Mouse (Mus musculus) liver, embryonic 14.5 days (tissue): ENCODE results near the gene Nxnl1. TPM values are rescaled to one million over a fixed set of nuclear protein-coding genes. Genes with fewer than 3 reads are reported as not detected.
A peak's percentile ranks its signal among the peaks of the same experiment; 100 is the strongest.

Experiments used
- ATAC-seq: fragments of 200-750 bp; cut with Nextera tagmentation; 2 replicates; pipeline ENCODE4 v1.8.0; 2017; ENCODE audit warnings: moderate number of reproducible peaks, mild to moderate bottlenecking, moderate library complexity; ENCODE audit not compliant: insufficient read depth
- DNase-seq, 3 experiments: peaks; one replicate each; pipeline ENCODE4 v3.0.0-alpha.2; 2012 to 2013; ENCODE audit warnings: low read depth in 3 of 3, low spot score in 3 of 3
- H3K27ac ChIP-seq: fragments of 300-500 bp; sonication (generic); 2 replicates; pipeline ENCODE4 v1.5.1; 2014; ENCODE audit warnings: moderate library complexity, mild to moderate bottlenecking, control low read depth, inconsistent platforms
- H3K27me3 ChIP-seq: fragments of 300-500 bp; sonication (generic); 2 replicates; pipeline ENCODE4 v1.6.1; 2014; ENCODE audit warnings: mild to moderate bottlenecking, low read length, moderate library complexity; ENCODE audit not compliant: control insufficient read depth, insufficient read depth
- H3K36me3 ChIP-seq: fragments of 300-500 bp; sonication (generic); replicated peaks from 2 replicates; pipeline ENCODE4 v1.6.1; 2014; ENCODE audit warnings: low read depth; ENCODE audit not compliant: control insufficient read depth, insufficient read depth
- H3K4me1 ChIP-seq, 2 experiments: fragments of 200-500 bp in 1 of 2; fragments of 300-500 bp in 1 of 2; sonication (generic) in 1 of 2; replicated peaks; 2 replicates each; pipeline ENCODE4 v1.6.1; 2012 to 2014; ENCODE audit warnings: antibody characterized with exemption in 1 of 2, inconsistent platforms in 1 of 2, low read length in 1 of 2; ENCODE audit not compliant: control insufficient read depth in 2 of 2, insufficient read depth in 2 of 2
- H3K4me2 ChIP-seq: fragments of 300-500 bp; sonication (generic); 2 replicates; pipeline ENCODE4 v1.6.1; 2014; ENCODE audit warnings: low read depth, mild to moderate bottlenecking, control low read depth, moderate library complexity
- H3K4me3 ChIP-seq, 2 experiments: fragments of 200-500 bp in 1 of 2; fragments of 300-500 bp in 1 of 2; sonication (generic) in 1 of 2; 2 replicates each; pipeline ENCODE4 v1.5.1; 2012 to 2014; ENCODE audit warnings: low read depth in 2 of 2, low read length in 2 of 2, mild to moderate bottlenecking in 2 of 2, control low read depth in 1 of 2, inconsistent platforms in 1 of 2, moderate library complexity in 1 of 2; ENCODE audit not compliant: insufficient read depth in 1 of 2
- H3K9ac ChIP-seq: fragments of 300-500 bp; sonication (generic); replicated peaks from 2 replicates; pipeline ENCODE4 v1.6.1; 2014; ENCODE audit warnings: mild to moderate bottlenecking, control low read depth, moderate library complexity
- H3K9me3 ChIP-seq: fragments of 300-500 bp; sonication (generic); 2 replicates; pipeline ENCODE4 v1.6.1; 2016; ENCODE audit warnings: low read length, mixed read lengths; ENCODE audit not compliant: control insufficient read depth
- CTCF ChIP-seq: IDR thresholded peaks from 2 replicates; pipeline ENCODE4 v1.5.1; 2016; ENCODE audit warnings: antibody characterized with exemption, low read depth, control low read depth
- EP300 ChIP-seq: IDR thresholded peaks from 2 replicates; pipeline ENCODE4 v1.6.1; 2016; ENCODE audit warnings: antibody characterized with exemption, low read depth
- WGBS: fragments of 180-500 bp; shearing (Covaris S2); extraction: QIAGEN DNeasy Blood & Tissue Kit; methylation state at CpG from one replicate; pipeline ENCODE4 v1.1.7; 2014; ENCODE audit not compliant: insufficient replicate concordance; 5-methylcytosine and 5-hydroxymethylcytosine counted together
- polyA plus RNA-seq, 2 experiments: library from polyadenylated mRNA; depleted of rRNA in 1 of 2; stranded (reverse) in 1 of 2; unstranded in 1 of 2; fragments of >200 nt; fragmentation: Nextera tagmentation in 1 of 2; extraction: Ambion mirVana in 1 of 2; gene quantifications; 2 replicates each; pipeline versions ENCODE4 v1.2.1 to v1.2.3; 2012 to 2014

Nxnl1 gene
- polyA plus RNA-seq, 2 experiments: 0.06 TPM; not detected in 1

- DNase-seq: no peak
- TF ChIP-seq EP300 (no peak), CTCF (no peak)
- H3K4me3 ChIP-seq: no peak overlapping the region
These were observed 37.9 kb downstream of the Nxnl1 start for GRCm38 (mm10) chr8:71528362-71529073.

DNA sequence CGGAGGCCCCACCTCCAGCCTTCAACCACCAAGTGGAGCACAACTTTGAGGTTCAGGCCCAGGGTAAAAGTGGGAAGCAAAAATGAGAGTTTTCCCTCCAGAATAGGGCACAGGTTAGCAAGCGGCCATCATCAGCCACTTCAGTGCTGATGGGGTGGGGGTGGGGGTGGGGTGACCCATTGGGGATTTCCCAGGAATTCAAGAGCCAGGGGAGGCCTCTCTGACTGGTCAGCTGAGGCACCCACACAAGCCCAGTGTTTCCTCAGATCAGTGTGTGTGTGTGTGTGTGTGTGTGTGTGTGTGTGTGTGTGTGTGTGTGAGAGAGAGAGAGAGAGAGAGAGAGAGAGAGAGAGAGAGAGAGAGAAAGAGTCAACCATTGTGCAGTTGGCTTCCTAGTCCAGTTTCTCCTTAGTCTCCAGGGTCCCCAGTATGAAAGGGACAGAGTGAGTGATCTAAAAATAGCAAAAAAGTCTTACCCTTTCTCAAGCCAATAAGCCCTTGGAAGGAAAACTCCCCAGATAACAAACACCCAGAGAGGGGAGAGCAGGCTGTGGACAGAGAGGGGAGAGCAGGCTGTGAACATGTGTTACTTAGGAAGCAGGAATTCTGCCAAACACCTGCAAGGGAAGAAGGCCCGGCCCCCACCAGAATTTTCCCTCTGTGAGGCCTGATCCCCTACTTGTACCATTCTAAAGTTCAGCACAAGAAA, 39.1 kb downstream of the Nxnl1 start:
- no peak overlapping the region for H3K4me2 ChIP-seq
- H3K9ac ChIP-seq: no peak overlapping the region
- no peak overlapping the region for H3K4me3 ChIP-seq
- TF ChIP-seq EP300 (no peak), CTCF (no peak)
- peaks cover 15% of the 10 kb centered on the region for H3K27me3 ChIP-seq
- 38% methylated on average over 3 of the region's 3 CpGs for WGBS
- no peaks in the 10 kb centered on the region for H3K36me3 ChIP-seq
- peaks cover 0 to 5% of the 10 kb centered on the region in 2 experiments; a peak in 2 of 4 replicates for H3K4me1 ChIP-seq
- no peak overlapping the region for H3K27ac ChIP-seq
- ATAC-seq: no peak
- no peaks in the 10 kb centered on the region for H3K9me3 ChIP-seq
- no peak for DNase-seq

More at GRCm38 (mm10) chr8:71528362-71529073, 37.9 kb downstream of the Nxnl1 start:
- peak; percentile 31; the same call in 1 of the 2 replicates for ATAC-seq
- Histone ChIP-seq H3K27me3 (peaks cover 15% of the 10 kb centered on the region), H3K36me3 (no peaks in the 10 kb centered on the region), H3K9me3 (no peaks in the 10 kb centered on the region), H3K4me1 (peaks cover 0 to 5% of the 10 kb centered on the region in 2 experiments; a peak in 2 of 4 replicates), H3K27ac (no peak overlapping the region), H3K9ac (no peak overlapping the region), H3K4me2 (no peak overlapping the region)
- 18% methylated on average over 11 of the region's 11 CpGs for WGBS

DNA sequence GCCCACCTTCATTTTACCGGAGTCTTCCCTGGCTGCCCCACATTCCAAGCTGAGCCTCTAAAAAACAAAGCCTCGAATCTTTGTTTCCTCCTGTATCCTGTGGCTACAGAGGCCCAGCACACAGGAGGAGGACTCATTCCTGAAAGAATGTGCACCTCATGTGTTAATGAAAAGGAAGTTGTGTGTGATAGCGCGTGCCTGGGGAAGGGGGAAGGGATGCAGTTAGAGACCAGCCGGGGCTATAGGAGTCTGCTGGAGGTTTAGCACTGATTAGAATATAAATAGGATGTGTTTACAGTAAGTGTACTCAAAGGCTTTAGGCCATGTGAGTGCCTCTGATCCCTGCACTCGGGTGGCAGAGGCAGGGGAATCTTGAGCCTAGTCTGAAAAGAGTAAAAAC, 40.1 kb downstream of the Nxnl1 start:
- Histone ChIP-seq H3K4me1 (peaks cover 0 to 5% of the 10 kb centered on the region in 2 experiments; a peak in 2 of 4 replicates), H3K9me3 (no peaks in the 10 kb centered on the region), H3K4me3 (no peak overlapping the region), H3K4me2 (no peak overlapping the region), H3K27me3 (peaks cover 15% of the 10 kb centered on the region), H3K36me3 (no peaks in the 10 kb centered on the region), H3K27ac (no peak overlapping the region), H3K9ac (no peak overlapping the region)
- peak; percentile 27; the same call in 1 of the 2 replicates for ATAC-seq
- no peak for DNase-seq
- WGBS: 10% methylated on average over 6 of the region's 6 CpGs
- no peak for TF ChIP-seq EP300
- TF ChIP-seq CTCF: no peak

DNA sequence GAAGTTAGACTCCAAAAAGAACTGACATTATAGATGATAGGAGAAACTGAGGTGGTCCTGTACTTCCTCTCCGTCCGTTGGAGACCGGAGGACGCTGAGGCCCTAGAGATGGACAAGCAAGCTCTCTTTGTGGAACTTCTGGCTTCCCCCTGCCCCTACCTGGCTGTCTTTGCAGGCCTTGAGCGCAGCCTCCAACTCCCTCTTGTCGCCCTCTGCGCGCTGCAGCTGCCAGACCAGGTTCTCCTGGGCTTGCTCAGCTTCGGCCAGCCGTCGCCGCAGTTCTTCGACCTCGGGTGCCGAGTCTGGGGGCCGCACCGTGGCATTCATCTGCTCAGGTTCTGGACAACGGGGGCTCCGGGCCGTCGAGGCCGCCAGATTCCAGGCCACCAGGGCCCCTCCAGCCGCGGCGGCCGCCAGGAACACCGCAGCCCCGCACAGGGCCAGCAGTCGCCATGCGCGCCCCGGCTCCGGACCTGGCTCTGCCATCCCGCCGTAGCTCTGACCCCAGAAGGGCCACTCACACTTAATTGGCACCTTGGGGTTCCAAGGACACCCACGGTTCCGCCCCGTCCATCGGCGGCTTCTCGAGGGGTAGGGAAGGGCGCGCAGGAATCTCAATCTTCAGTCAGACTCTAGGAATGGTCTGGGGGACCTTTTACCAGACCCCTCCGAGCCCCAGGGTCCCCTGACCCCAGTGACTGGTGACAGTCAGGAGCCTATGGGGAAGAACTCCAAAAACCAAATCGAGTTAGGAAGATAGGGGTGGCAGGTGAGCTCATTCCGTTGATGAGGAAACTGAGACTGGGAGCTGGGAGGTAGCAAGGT, 41.0 kb downstream of the Nxnl1 start, which contains the start of gene Ccdc194:
Gene Ccdc194 (minus strand): TSS at position 486 of the 825 bp plus-strand sequence.
- no peaks in the 10 kb centered on the region for H3K36me3 ChIP-seq
- no peak within 1 kb of the TSS for H3K4me3 ChIP-seq
- no peak within 1 kb of the TSS for H3K9ac ChIP-seq
- peaks cover 15% of the 10 kb centered on the region for H3K27me3 ChIP-seq
- H3K27ac ChIP-seq: no peak within 1 kb of the TSS
- TF ChIP-seq CTCF (no peak), EP300 (no peak)
- peaks cover 0 to 5% of the 10 kb centered on the region in 2 experiments; a peak in 2 of 4 replicates for H3K4me1 ChIP-seq
- no peaks in the 10 kb centered on the region for H3K9me3 ChIP-seq
- ATAC-seq (no peak), DNase-seq (no peak)
- H3K4me2 ChIP-seq: no peak within 1 kb of the TSS
- WGBS: 31% methylated on average over 46 of the region's 46 CpGs
